20 mouse cellular contexts compared by ENCODE assay signal in the genomic region with DNA sequence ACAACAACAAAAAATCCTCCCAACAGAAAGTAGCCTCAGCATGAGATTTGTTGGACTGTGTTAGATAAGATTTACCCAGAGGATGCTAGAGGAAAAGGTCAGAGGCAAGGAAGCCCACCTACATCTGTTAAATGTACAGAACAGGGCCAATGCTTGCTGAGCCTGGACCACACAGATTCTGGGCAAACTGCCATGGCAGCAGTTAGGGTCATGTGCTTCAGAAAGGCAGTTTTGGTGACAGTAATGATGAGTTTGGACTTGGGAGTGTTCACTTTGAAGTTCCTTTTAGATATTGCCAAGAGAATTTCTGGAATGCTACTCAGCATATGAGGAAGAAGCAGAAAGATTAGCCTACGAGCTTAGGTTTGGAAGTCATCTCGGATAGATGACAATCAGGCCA.
DNase-seq lines count a peak whose midpoint lies in the region; ATAC-seq and TF ChIP-seq lines count a peak whose summit lies in the region.
"Had no signal": no experiment of that assay in that cellular context is flagged by ENCODE, and none has a peak within 500 bp of the region (broad histone marks: within the 10 kb centered on the region; RNA-seq: fewer than 3 reads in every experiment).

No protein-coding gene starts in this region.

- no peak for TF ChIP-seq POLR2A in kidney, adult 2 months (IDR thresholded peaks at IDR 0.05; ENCODE audit: low read depth, low read length)

- no peak for ATAC-seq in hindbrain, embryonic 11.5 days (ENCODE audit: low FRiP score)
- ATAC-seq: forebrain, embryonic 15.5 days; liver, embryonic 12.5 days; midbrain, embryonic 16.5 days had no signal

- H3K9ac ChIP-seq in hindbrain, embryonic 11.5 days (ENCODE audit: low read depth, low read length) = no peak overlapping the region
- H3K9ac ChIP-seq: embryonic facial prominence, embryonic 13.5 days; forebrain, embryonic 15.5 days; limb, embryonic 12.5 days; liver, embryonic 12.5 days had no signal

- no peak overlapping the region for H3K4me3 ChIP-seq in kidney, adult 2 months (ENCODE audit: insufficient read depth, low read depth, low read length)
- no peak overlapping the region for H3K4me3 ChIP-seq in hindbrain, embryonic 11.5 days (ENCODE audit: low read depth, low read length)
- H3K4me3 ChIP-seq: embryonic facial prominence, embryonic 13.5 days; forebrain, embryonic 15.5 days; limb, embryonic 12.5 days; liver, embryonic 12.5 days had no signal

- H3K27me3 ChIP-seq in kidney, adult 2 months (replicated peaks; ENCODE audit: control insufficient read depth, insufficient read depth, low read length) = no peaks in the 10 kb centered on the region
- no peaks in the 10 kb centered on the region for H3K27me3 ChIP-seq in hindbrain, embryonic 11.5 days (ENCODE audit: control insufficient read depth, insufficient read depth, low read length)
- H3K27me3 ChIP-seq: embryonic facial prominence, embryonic 13.5 days; forebrain, embryonic 15.5 days; limb, embryonic 12.5 days; liver, embryonic 12.5 days had no signal

- WGBS in kidney, adult 2 months = 65% methylated on average over 2 of the region's 2 CpGs
- 92% methylated on average over 2 of the region's 2 CpGs for WGBS in hindbrain, embryonic 11.5 days

- DNase-seq in kidney, postnatal 10 days = peak; percentile 48
- DNase-seq in kidney, adult 2 months = no peak
- peak; percentile 10 for DNase-seq in lung, postnatal 10 days
- no peak for DNase-seq in lung, postnatal 25 days (ENCODE audit: low spot score)
- DNase-seq in cerebellum, adult 9-10 months = peak; percentile 58
- DNase-seq in urinary bladder, postnatal 25 days (ENCODE audit: low spot score) = no peak
- no peak for DNase-seq in hindbrain, embryonic 11.5 days (ENCODE audit: low spot score)
- DNase-seq: adrenal gland, adult 2 months; gastrocnemius, postnatal 14 days; heart, adult 18-20 months; heart, postnatal 4 days; kidney, adult 9 months; lung, postnatal 14 days; right cerebral cortex, postnatal 25 days; thymus, postnatal 4 days had no signal

- no peak overlapping the region for H3K4me2 ChIP-seq in hindbrain, embryonic 11.5 days (replicated peaks; ENCODE audit: low read depth, low read length)
- H3K4me2 ChIP-seq: embryonic facial prominence, embryonic 13.5 days; forebrain, embryonic 15.5 days; limb, embryonic 12.5 days; liver, embryonic 12.5 days had no signal

- H3K4me1 ChIP-seq in kidney, adult 2 months (ENCODE audit: control insufficient read depth, insufficient read depth, low read length) = no peaks in the 10 kb centered on the region
- H3K4me1 ChIP-seq in hindbrain, embryonic 11.5 days (replicated peaks; ENCODE audit: control insufficient read depth, insufficient read depth, low read length) = no peaks in the 10 kb centered on the region
- H3K4me1 ChIP-seq: embryonic facial prominence, embryonic 13.5 days; forebrain, embryonic 15.5 days; limb, embryonic 12.5 days; liver, embryonic 12.5 days had no signal

- H3K9me3 ChIP-seq in hindbrain, embryonic 11.5 days (ENCODE audit: control insufficient read depth, low read length) = no peaks in the 10 kb centered on the region
- H3K9me3 ChIP-seq: embryonic facial prominence, embryonic 13.5 days; forebrain, embryonic 15.5 days; limb, embryonic 12.5 days; liver, embryonic 12.5 days had no signal

- no peak overlapping the region for H3K27ac ChIP-seq in kidney, adult 2 months (ENCODE audit: insufficient read depth, low read depth, low read length)
- H3K27ac ChIP-seq in hindbrain, embryonic 11.5 days (ENCODE audit: low read depth, low read length) = no peak overlapping the region
- H3K27ac ChIP-seq: embryonic facial prominence, embryonic 13.5 days; forebrain, embryonic 15.5 days; limb, embryonic 12.5 days; liver, embryonic 12.5 days had no signal

- H3K36me3 ChIP-seq in kidney, adult 2 months (ENCODE audit: control insufficient read depth, insufficient read depth, low read length) = no peaks in the 10 kb centered on the region
- H3K36me3 ChIP-seq in hindbrain, embryonic 11.5 days (ENCODE audit: control insufficient read depth, insufficient read depth, low read length) = no peaks in the 10 kb centered on the region
- H3K36me3 ChIP-seq: embryonic facial prominence, embryonic 13.5 days; forebrain, embryonic 15.5 days; limb, embryonic 12.5 days; liver, embryonic 12.5 days had no signal

- no peak for TF ChIP-seq CTCF in kidney, adult 2 months (conservative IDR thresholded peaks at IDR 0.05; ENCODE audit: insufficient read depth, insufficient read length, low read depth, low read length)

Comparison
In these comparisons a context has a peak if more than half of its experiments do, and no peak if none do; other contexts are left out.
1. DNase-seq: peak in kidney, postnatal 10 days (single experiment), lung, postnatal 10 days (single experiment) and cerebellum, adult 9-10 months (single experiment); none in kidney, adult 2 months (single experiment), lung, postnatal 25 days (single experiment), urinary bladder, postnatal 25 days (single experiment) and hindbrain, embryonic 11.5 days (single experiment).